Mouse (Mus musculus) intestine, embryonic 15.5 days (tissue): Measurements from ENCODE around the gene Herpud2. TPM values are rescaled to one million over a fixed set of nuclear protein-coding genes. Genes with fewer than 3 reads are reported as not detected.

Experiments
- ATAC-seq: fragments of 200-750 bp; cut with Nextera tagmentation; 2 replicates; pipeline ENCODE4 v1.8.0; 2017; ENCODE audit warnings: moderate TSS enrichment, moderate library complexity
- H3K27ac ChIP-seq: fragments of 300-500 bp; sonication (generic); 2 replicates; pipeline ENCODE4 v1.5.1; 2015; ENCODE audit warnings: mild to moderate bottlenecking, inconsistent platforms
- H3K27me3 ChIP-seq: fragments of 300-500 bp; sonication (generic); replicated peaks from 2 replicates; pipeline ENCODE4 v1.6.1; 2015; ENCODE audit warnings: inconsistent platforms
- H3K36me3 ChIP-seq: fragments of 300-500 bp; sonication (generic); 2 replicates; pipeline ENCODE4 v1.6.1; 2015; ENCODE audit warnings: inconsistent platforms
- H3K4me1 ChIP-seq: fragments of 300-500 bp; sonication (generic); replicated peaks from 2 replicates; pipeline ENCODE4 v1.6.1; 2015; ENCODE audit warnings: inconsistent platforms
- H3K4me2 ChIP-seq: fragments of 300-500 bp; sonication (generic); replicated peaks from 2 replicates; pipeline ENCODE4 v1.6.1; 2015; ENCODE audit warnings: mild to moderate bottlenecking, inconsistent platforms
- H3K4me3 ChIP-seq: fragments of 300-500 bp; sonication (generic); replicated peaks from 2 replicates; pipeline ENCODE4 v1.5.1; 2015; ENCODE audit warnings: inconsistent platforms
- H3K9ac ChIP-seq: fragments of 300-500 bp; sonication (generic); 2 replicates; pipeline ENCODE4 v1.6.1; 2015; ENCODE audit warnings: inconsistent platforms
- H3K9me3 ChIP-seq: fragments of 300-500 bp; sonication (generic); 2 replicates; pipeline ENCODE4 v1.6.1; 2016; ENCODE audit warnings: inconsistent platforms
- WGBS: fragments of 180-500 bp; shearing (Covaris S2); methylation state at CpG from one replicate; pipeline ENCODE4 v1.1.7; 2015; 5-methylcytosine and 5-hydroxymethylcytosine counted together
- polyA plus RNA-seq: library from polyadenylated mRNA; unstranded; fragments of >200 nt; fragmentation: Nextera tagmentation; extraction: Ambion mirVana; gene quantifications from 2 replicates; pipeline ENCODE4 v1.2.1, GENCODE M21; 2015

Herpud2 gene
- polyA plus RNA-seq: 27.2 TPM in 2 replicates

DNA sequence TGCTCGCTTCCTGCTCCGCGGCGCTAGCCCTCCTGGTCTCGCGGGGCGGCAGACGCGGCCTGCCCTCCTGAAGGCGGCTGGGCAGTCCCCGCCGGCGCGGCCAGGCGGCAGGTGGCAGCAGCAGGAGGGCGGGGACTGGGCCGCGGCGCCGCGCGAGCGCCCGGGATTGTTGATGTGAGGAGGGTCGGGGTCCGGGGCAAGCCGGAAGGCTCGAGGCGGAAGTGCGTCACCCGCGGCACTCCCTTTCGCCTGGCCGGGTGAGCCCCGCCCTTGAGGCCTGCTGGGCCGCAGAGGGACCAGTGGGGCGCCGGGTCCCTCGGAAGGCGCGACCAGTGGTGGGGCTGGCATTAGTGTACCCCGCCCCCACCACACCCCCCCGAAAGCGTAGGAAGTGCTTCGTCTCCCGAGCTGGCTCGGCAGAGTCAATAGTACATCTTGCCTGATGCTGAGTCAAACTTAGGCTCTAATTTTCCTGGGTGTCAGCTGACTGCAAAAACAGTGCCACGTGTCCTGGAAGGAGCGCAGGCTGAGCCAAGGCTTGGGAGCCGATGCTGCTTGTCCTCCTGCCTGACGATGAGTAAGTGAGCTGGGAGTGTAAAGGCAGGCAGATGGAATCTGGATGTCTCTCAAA, at the start of gene Herpud2:
Gene Herpud2 (minus strand): TSS at position 210 of the 631 bp plus-strand sequence.
- H3K4me1 ChIP-seq: no peaks in the 10 kb centered on the region
- H3K9ac ChIP-seq: peak within 1 kb of the TSS; percentile 90
- WGBS: under 1% methylated on average over 51 of the region's 51 CpGs
- no peaks in the 10 kb centered on the region for H3K9me3 ChIP-seq
- no peaks in the 10 kb centered on the region for H3K36me3 ChIP-seq
- ATAC-seq: peak; percentile 99
- peak within 1 kb of the TSS; percentile 57 for H3K4me2 ChIP-seq
- H3K4me3 ChIP-seq: peak within 1 kb of the TSS; percentile 82
- H3K27me3 ChIP-seq: no peaks in the 10 kb centered on the region
- H3K27ac ChIP-seq: peak within 1 kb of the TSS; percentile 100

GRCm38 (mm10) chr9:25200987-25201386, 49.4 kb upstream of the Herpud2 start:
- no peaks in the 10 kb centered on the region for H3K4me1 ChIP-seq
- 80% methylated on average over 3 of the region's 3 CpGs for WGBS
- H3K9me3 ChIP-seq: no peaks in the 10 kb centered on the region
- no peak overlapping the region for H3K4me2 ChIP-seq
- H3K27me3 ChIP-seq: no peaks in the 10 kb centered on the region
- no peaks in the 10 kb centered on the region for H3K36me3 ChIP-seq
- H3K9ac ChIP-seq: no peak overlapping the region
- H3K27ac ChIP-seq: no peak overlapping the region
- ATAC-seq: no peak
- H3K4me3 ChIP-seq: no peak overlapping the region

- no peak overlapping the region for H3K9ac ChIP-seq
- H3K36me3 ChIP-seq: no peaks in the 10 kb centered on the region
- H3K27ac ChIP-seq: no peak overlapping the region
- no peak overlapping the region for H3K4me2 ChIP-seq
- ATAC-seq: no peak
- H3K27me3 ChIP-seq: no peaks in the 10 kb centered on the region
- H3K4me3 ChIP-seq: no peak overlapping the region
- H3K9me3 ChIP-seq: no peaks in the 10 kb centered on the region
- H3K4me1 ChIP-seq: no peaks in the 10 kb centered on the region
- 71% methylated on average over 3 of the region's 3 CpGs for WGBS
Observed at GRCm38 (mm10) chr9:25200148-25200547, 48.5 kb upstream of the Herpud2 start.

DNA sequence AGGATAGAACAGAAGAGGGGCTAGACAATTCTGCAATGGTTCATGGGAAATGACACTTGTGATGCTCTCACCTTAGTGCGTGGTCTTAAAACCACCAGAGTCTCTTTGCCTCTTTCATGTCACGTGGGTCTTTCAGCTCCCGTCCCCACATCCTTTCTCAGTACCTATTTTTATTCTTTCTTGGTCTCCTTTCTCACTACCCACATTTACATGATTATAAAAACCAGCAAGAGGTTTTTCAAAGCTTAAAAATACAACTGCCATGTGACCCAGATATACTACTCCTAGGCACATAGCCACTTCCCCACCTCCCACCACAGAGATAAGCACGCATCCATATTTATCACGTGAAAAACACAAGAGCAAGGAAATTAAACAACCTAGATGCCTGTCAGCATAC, 45.1 kb upstream of the Herpud2 start:
- no peak for ATAC-seq
- Histone ChIP-seq H3K9ac (no peak overlapping the region), H3K27me3 (no peaks in the 10 kb centered on the region), H3K9me3 (no peaks in the 10 kb centered on the region), H3K27ac (no peak overlapping the region), H3K4me2 (no peak overlapping the region), H3K36me3 (no peaks in the 10 kb centered on the region), H3K4me1 (no peaks in the 10 kb centered on the region), H3K4me3 (no peak overlapping the region)
- WGBS: 83% methylated on average over 5 of the region's 5 CpGs

- H3K27ac ChIP-seq: no peak overlapping the region
- no peak overlapping the region for H3K4me3 ChIP-seq
- no peaks in the 10 kb centered on the region for H3K4me1 ChIP-seq
- no peaks in the 10 kb centered on the region for H3K27me3 ChIP-seq
- no peak overlapping the region for H3K9ac ChIP-seq
- H3K4me2 ChIP-seq: no peak overlapping the region
- no peak for ATAC-seq
- H3K9me3 ChIP-seq: no peaks in the 10 kb centered on the region
- no peaks in the 10 kb centered on the region for H3K36me3 ChIP-seq
- WGBS: 76% methylated on average over 2 of the region's 2 CpGs
Observed at GRCm38 (mm10) chr9:25191612-25192011, 40.0 kb upstream of the Herpud2 start.

GRCm38 (mm10) chr9:25186501-25186900, 34.9 kb upstream of the Herpud2 start:
- H3K27me3 ChIP-seq: no peaks in the 10 kb centered on the region
- H3K4me1 ChIP-seq: no peaks in the 10 kb centered on the region
- no peaks in the 10 kb centered on the region for H3K9me3 ChIP-seq
- ATAC-seq: no peak
- no peaks in the 10 kb centered on the region for H3K36me3 ChIP-seq
- no peak overlapping the region for H3K4me3 ChIP-seq
- WGBS: 80% methylated on average over 4 of the region's 4 CpGs
- no peak overlapping the region for H3K27ac ChIP-seq
- H3K9ac ChIP-seq: no peak overlapping the region
- no peak overlapping the region for H3K4me2 ChIP-seq

GRCm38 (mm10) chr9:25185854-25186253, 34.2 kb upstream of the Herpud2 start:
- Histone ChIP-seq H3K27ac (no peak overlapping the region), H3K36me3 (no peaks in the 10 kb centered on the region), H3K9me3 (no peaks in the 10 kb centered on the region), H3K4me3 (no peak overlapping the region), H3K4me2 (no peak overlapping the region), H3K4me1 (no peaks in the 10 kb centered on the region), H3K27me3 (no peaks in the 10 kb centered on the region), H3K9ac (no peak overlapping the region)
- WGBS: 71% methylated on average over 7 of the region's 7 CpGs
- no peak for ATAC-seq

GRCm38 (mm10) chr9:25184606-25185005, 33.0 kb upstream of the Herpud2 start:
- H3K4me1 ChIP-seq: no peaks in the 10 kb centered on the region
- WGBS: 95% methylated on average over 2 of the region's 2 CpGs
- no peak for ATAC-seq
- H3K36me3 ChIP-seq: no peaks in the 10 kb centered on the region
- no peaks in the 10 kb centered on the region for H3K27me3 ChIP-seq
- no peak overlapping the region for H3K27ac ChIP-seq
- no peak overlapping the region for H3K4me2 ChIP-seq
- H3K9ac ChIP-seq: no peak overlapping the region
- H3K9me3 ChIP-seq: no peaks in the 10 kb centered on the region
- H3K4me3 ChIP-seq: no peak overlapping the region

- 83% methylated on average over 3 of the region's 3 CpGs for WGBS
- 0 out of 2 replicates have a peak, but pooled peaks cover 3% of the 10 kb centered on the region for H3K4me1 ChIP-seq
- no peak for ATAC-seq
- H3K36me3 ChIP-seq: no peaks in the 10 kb centered on the region
- H3K9ac ChIP-seq: no peak overlapping the region
- no peak overlapping the region for H3K4me2 ChIP-seq
- H3K27me3 ChIP-seq: no peaks in the 10 kb centered on the region
- no peak overlapping the region for H3K4me3 ChIP-seq
- H3K9me3 ChIP-seq: no peaks in the 10 kb centered on the region
- no peak overlapping the region for H3K27ac ChIP-seq
Observed at GRCm38 (mm10) chr9:25178066-25178465, 26.4 kb upstream of the Herpud2 start.

GRCm38 (mm10) chr9:25177201-25177600, 25.6 kb upstream of the Herpud2 start:
- Histone ChIP-seq H3K27me3 (no peaks in the 10 kb centered on the region), H3K9ac (no peak overlapping the region), H3K36me3 (no peaks in the 10 kb centered on the region), H3K4me3 (no peak overlapping the region), H3K27ac (no peak overlapping the region), H3K9me3 (no peaks in the 10 kb centered on the region), H3K4me2 (no peak overlapping the region), H3K4me1 (0 out of 2 replicates have a peak, but pooled peaks cover 3% of the 10 kb centered on the region)
- ATAC-seq: no peak
- WGBS: 89% methylated on average over 5 of the region's 5 CpGs

DNA sequence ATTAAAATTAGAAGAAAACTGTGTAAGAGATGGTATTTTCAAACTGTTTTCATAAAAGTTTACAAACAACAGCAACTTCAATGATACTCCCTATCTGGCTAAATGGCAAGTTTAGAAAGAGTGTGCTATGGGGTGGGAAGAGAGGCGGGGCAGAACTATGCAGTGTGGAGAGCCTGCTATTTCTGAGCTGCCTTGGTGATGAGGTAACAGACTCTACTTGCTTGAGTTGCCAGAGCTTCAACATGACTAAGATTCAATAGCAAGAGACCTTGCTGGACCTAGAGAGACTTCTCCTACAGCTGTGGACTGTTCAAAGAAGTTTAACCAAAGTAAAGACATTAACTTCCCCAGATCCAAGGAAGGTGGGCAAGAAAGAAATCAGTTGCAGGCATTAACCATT, 24.9 kb upstream of the Herpud2 start:
- H3K27ac ChIP-seq: no peak overlapping the region
- ATAC-seq: no peak
- H3K36me3 ChIP-seq: no peaks in the 10 kb centered on the region
- H3K4me2 ChIP-seq: no peak overlapping the region
- H3K27me3 ChIP-seq: no peaks in the 10 kb centered on the region
- no peak overlapping the region for H3K9ac ChIP-seq
- H3K4me3 ChIP-seq: no peak overlapping the region
- 0 out of 2 replicates have a peak, but pooled peaks cover 3% of the 10 kb centered on the region for H3K4me1 ChIP-seq
- no peaks in the 10 kb centered on the region for H3K9me3 ChIP-seq
- 78% methylated on average over 1 of the region's 1 CpGs for WGBS

DNA sequence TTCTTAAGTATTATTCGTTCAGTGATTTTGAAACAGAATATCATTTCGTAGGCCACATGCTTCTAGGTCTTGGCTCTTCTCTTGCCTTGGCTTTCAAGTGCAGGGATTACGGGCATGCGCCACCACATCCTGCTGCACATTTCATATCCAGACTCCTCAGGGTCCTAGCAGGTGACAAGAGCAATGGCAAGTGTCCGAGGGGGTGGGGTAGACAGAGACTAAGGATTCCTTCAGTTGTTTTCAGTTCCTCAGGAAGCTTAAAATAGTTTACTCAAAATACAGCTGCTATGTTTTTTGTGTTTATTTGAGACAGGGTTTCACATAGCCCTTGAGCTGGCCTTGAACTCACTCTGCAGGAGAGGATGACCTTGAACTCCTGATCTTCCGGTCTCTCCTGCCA, 24.4 kb upstream of the Herpud2 start:
- Histone ChIP-seq H3K27me3 (no peaks in the 10 kb centered on the region), H3K9ac (no peak overlapping the region), H3K27ac (no peak overlapping the region), H3K4me3 (no peak overlapping the region), H3K36me3 (no peaks in the 10 kb centered on the region), H3K9me3 (no peaks in the 10 kb centered on the region), H3K4me2 (no peak overlapping the region), H3K4me1 (0 out of 2 replicates have a peak, but pooled peaks cover 3% of the 10 kb centered on the region)
- no peak for ATAC-seq
- 82% methylated on average over 6 of the region's 6 CpGs for WGBS

DNA sequence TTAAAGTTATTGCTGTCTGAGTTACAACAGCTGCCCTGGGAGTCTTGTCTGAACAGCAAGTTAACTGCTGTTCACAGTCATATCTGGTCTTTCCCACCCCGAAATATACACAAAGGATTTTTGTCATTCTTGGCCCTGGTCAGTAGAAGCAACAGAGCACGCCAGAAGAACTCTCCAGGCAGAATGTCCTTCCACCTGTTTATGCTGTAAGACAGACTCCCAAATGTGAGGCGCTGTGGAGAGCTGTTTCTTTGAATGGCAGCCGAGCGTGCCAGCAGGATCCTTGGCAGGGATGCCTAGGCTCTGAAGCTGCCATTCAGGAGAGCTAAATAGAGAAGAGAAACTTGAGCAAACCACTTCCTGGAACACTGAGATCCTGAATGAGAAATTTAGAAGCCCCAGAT, 23.4 kb upstream of the Herpud2 start:
- H3K9ac ChIP-seq: no peak overlapping the region
- no peak overlapping the region for H3K4me3 ChIP-seq
- H3K36me3 ChIP-seq: no peaks in the 10 kb centered on the region
- no peaks in the 10 kb centered on the region for H3K27me3 ChIP-seq
- peak overlapping the region; percentile 45; the same call in 1 of the 2 replicates for H3K27ac ChIP-seq
- peak; percentile 76 for ATAC-seq
- H3K9me3 ChIP-seq: no peaks in the 10 kb centered on the region
- 28% methylated on average over 5 of the region's 5 CpGs for WGBS
- 0 out of 2 replicates have a peak, but pooled peaks cover 3% of the 10 kb centered on the region for H3K4me1 ChIP-seq
- 0 out of 2 replicates have a peak overlapping the region, but pooled peaks have one; percentile 3 for H3K4me2 ChIP-seq
